Mouse (Mus musculus): Measurements from ENCODE around the gene Mroh2a. TPM values are rescaled to one million over a fixed set of nuclear protein-coding genes. Genes with fewer than 3 reads are reported as not detected.

Gene Mroh2a
- total RNA-seq, 4 experiments from 2014 or later: 0.10 to 0.16 TPM; not detected in 2

Other genes with a start within 250 kb of the Mroh2a start
- gene Usp40, start 218.4 kb upstream of the Mroh2a start, total RNA-seq (2022): 10 to 100 TPM; 25.3 to 45.1 (median 31.9) TPM
- not detected for gene Ugt1a10, start 171.6 kb upstream of the Mroh2a start, total RNA-seq (2022)
- under 1 TPM in 1 of 4 experiments, not detected in 3; 0.17 TPM for gene Ugt1a9, start 156.2 kb upstream of the Mroh2a start, total RNA-seq (2022)
- not detected for gene Ugt1a8, start 139.2 kb upstream of the Mroh2a start, total RNA-seq (2022)
- gene Ugt1a7c, start 131.9 kb upstream of the Mroh2a start, total RNA-seq (2022): 1 to 10 TPM; 1.0 to 4.2 (median 3.2) TPM
- 10 to 100 TPM in 1 of 4 experiments, 1 to 10 TPM in 3; 2.8 to 10.2 (median 5.2) TPM for gene Ugt1a6b, start 123.7 kb upstream of the Mroh2a start, total RNA-seq (2022)
- 10 to 100 TPM in 2 of 4 experiments, 1 to 10 TPM in 2; 5.9 to 25.6 (median 9.6) TPM for gene Ugt1a6a, start 92.2 kb upstream of the Mroh2a start, total RNA-seq (2022)
- gene Ugt1a5, start 61.0 kb upstream of the Mroh2a start, total RNA-seq (2022): 1 to 10 TPM in 1 of 4 experiments, under 1 TPM in 2, not detected in 1; 0.38 to 1.3 (median 0.73) TPM
- gene Ugt1a2, start 26.4 kb upstream of the Mroh2a start, total RNA-seq (2022): under 1 TPM in 3 of 4 experiments, not detected in 1; 0.24 to 0.51 (median 0.28) TPM
- gene Dnajb3, start 21.2 kb upstream of the Mroh2a start, total RNA-seq (2022): 1 to 10 TPM; 1.8 to 4.7 (median 3.3) TPM
- gene Ugt1a1, start 15.0 kb upstream of the Mroh2a start, total RNA-seq (2022): 10 to 100 TPM in 2 of 4 experiments, under 1 TPM in 2; 0.40 to 83.2 (median 28.8) TPM
- 10 to 100 TPM; 33.0 to 55.0 (median 43.2) TPM for gene Hjurp, start 50.6 kb downstream of the Mroh2a start, total RNA-seq (2022)
- gene Trpm8, start 50.7 kb downstream of the Mroh2a start, total RNA-seq (2022): not detected
- gene Spp2, start 180.0 kb downstream of the Mroh2a start, total RNA-seq (2022): not detected